Mouse (Mus musculus) gastrocnemius, postnatal 14 days (tissue): ENCODE results near the gene Arrdc1. TPM values are rescaled to one million over a fixed set of nuclear protein-coding genes. Genes with fewer than 3 reads are reported as not detected.
A peak's percentile ranks its signal among the peaks of the same experiment; 100 is the strongest.
"Not testable (repeated sequence)": the region's sequence is repeated elsewhere in the genome, so short reads cannot be mapped to it uniquely, and the experiment has no call there.

Experiments used
- DNase-seq: peaks from one replicate; pipeline ENCODE4 v3.0.0; 2021; ENCODE audit warnings: mixed read lengths
- intact Hi-C: fragments of 180-260 bp; cut with DNase I; formaldehyde crosslinking; loops from one replicate; pipeline ENCODE4 v1.15.1; 2025; ENCODE audit warnings: low total_unique reads
- long read RNA-seq, 2 experiments: library from polyadenylated mRNA; stranded (forward); transcript quantifications; one replicate each; pipeline ENCODE4 v2.0.0; 2021
- total RNA-seq, 2 experiments: library from RNA; stranded (reverse); gene quantifications; 2 replicates each; pipeline ENCODE4 v1.2.3; 2021

Arrdc1 gene
- total RNA-seq: 1 to 10 TPM; 5.4 to 5.7 TPM
- long read RNA-seq, experiment 1, transcript Arrdc1-201 (8 exons, 1,666 nt): major isoform, 6 of 9 reads
- long read RNA-seq, experiment 1, partial matches to known transcripts: 0 of 9 reads
- long read RNA-seq, experiment 1, other reads (novel, unspliced or antisense): 3 of 9 reads
- long read RNA-seq, experiment 2, partial matches to known transcripts: 0 of 7 reads
- long read RNA-seq, experiment 2, other reads (novel, unspliced or antisense): 4 of 7 reads

DNA sequence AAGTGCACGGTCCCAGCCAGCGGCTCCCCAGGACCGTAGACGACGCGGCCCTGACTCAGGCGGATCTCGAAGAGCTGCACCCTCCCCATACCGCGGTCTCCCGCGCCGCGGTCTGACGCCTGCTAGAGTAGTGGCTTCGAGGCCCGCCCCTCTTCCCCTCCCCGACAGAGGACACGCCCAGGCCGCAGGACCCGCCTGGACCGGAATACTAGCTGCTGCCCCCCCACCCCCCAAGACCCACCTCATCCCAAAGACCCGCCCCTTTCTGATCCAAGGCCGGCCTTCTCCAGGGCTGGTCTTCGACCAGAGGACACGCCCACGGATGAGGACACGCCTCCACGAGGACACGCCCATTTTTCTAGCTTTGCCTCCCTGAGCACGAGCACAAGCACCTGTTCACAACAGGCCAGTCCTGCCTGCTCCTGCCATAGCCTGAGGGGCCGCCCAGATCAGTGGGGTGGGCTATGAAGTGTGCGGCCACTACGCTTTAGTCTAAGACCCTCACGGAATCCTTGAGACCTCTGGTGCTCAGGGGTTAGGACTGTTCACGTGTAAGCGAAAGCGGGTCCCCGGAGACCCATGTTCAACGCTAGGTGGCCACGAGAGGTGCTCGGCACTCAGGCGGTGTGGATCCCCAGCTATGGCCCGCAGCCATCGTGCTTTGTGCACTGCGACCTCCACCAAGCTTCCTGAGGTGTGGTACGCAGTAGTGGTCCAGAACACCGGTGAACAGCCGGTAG, at the start of gene Arrdc1:
TSS of gene Arrdc1 (minus strand) at position 196 of the 740 bp plus-strand sequence.
- intact Hi-C loops: loop anchor here (10.0 kb wide), 1 partner anchor 80 kb away; no protein-coding TSS in a partner anchor

DNA sequence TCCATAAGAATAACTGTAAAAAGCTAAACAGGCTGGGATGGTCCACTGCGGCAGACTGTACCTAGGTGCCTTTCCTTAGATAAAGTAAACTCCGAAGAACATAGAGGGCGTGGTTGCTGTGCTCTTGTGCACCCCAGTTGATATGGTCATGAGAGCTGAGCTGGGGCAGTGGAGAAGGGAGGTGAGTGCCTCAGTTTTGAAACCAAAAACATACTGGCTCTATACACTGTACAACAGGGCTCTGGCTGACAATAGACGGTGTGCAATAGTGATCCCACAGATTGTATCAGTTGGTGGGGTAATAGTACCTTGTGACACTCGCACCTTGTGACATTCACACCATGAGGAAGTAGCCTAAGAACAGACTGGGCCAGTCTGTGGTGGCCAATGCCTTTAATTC, 41.9 kb upstream of the Arrdc1 start:
- intact Hi-C loops: no loop called here
- no peak for DNase-seq

More for the DNA sequence above, at the start of gene Arrdc1:
- peak; percentile 89 for DNase-seq

DNA sequence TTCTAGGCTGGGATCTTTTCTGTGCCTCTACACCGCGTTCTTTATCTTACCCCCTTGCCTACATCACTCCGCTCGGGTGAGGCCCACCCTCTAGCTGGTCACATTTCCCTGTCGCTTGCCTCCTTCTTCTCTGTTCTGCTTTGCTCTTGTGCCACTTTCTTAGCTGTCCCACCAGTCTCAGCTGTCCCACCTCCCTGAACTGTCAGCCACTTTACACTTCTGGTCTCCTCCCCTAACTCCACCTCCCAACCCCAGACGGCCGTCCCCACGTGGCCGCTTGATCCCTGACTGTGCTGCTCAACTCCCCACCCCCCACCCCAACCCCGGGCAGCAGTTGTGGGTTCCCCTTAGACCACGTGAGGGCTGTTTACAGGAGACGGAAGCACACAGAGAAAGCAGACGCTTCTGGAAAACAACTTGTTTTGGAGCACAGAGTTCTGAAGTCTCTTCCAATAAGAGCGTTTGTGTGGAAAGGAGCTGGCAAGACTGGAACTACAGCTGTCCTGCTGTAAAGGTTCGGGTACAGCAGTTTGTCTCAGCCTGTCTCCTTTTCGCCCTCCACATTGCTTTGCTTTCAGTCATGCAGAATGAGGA, 40.7 kb upstream of the Arrdc1 start, which contains the start of gene Pnpla7:
TSS of gene Pnpla7 (plus strand) at position 330 of the 594 bp plus-strand sequence.
- intact Hi-C loops: no loop called here
- peak; percentile 85 for DNase-seq

DNA sequence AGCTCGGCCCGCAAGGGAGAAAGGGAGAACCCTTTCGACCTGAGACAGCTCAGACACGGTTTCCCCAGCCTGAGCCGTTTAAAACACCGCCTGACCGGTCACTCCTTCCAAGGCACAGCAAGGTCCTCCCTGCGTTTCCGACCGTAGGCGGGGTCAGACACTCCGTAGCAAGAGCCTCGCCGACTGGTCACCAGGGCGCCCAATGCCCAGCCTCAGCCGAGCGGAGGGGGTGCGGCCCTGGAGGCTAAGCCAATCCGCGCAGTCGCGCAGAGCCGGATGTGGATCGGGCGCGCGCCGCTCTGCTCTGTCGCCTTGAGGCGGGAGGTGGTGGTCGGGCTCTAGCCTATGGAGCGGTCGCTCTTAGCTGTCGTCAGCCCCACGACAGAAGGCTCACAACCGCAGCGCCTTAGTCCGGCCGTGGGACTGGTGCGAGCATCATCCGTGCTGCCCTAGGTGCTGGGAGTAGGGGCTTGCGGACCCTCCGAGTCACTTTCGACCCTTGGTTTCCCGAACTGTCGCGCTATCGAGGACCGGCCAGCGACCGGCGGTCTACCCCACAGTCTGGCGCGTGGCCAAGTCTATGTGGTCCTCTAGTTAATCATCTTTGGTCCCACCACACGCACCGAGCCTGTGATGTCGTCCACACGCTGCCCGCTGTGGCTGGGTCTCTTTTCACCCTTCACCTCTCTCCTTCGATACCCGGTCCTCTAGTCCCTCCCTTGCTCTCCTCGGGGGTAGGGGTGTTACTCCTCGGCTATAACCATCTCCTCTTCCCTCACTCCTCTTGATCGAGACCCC, 40.1 kb upstream of the Arrdc1 start, which contains the start of gene Mrpl41:
TSS of gene Mrpl41 (minus strand) at position 193 of the 798 bp plus-strand sequence.
- peak; percentile 98 for DNase-seq
- intact Hi-C loops: no loop called here

DNA sequence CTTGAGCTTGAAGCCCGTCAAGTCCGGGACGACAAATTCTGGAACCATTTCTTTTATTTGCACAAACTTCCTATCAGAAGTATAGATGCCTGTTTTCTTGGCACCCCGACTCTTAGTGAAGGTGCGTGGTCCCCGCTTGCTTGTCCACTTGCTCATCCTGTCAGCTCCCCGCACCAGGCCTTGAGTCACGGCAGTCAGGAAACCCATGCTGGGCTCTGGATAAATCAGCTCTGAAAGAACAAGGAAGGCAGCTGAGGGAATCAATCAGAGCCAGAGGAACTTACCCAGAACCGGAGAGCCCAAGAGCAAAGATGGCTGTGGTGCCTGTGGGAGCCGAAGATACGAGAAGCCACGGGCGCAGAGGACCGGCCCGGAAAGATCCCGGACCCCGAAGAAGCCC, 39.4 kb upstream of the Arrdc1 start:
- DNase-seq, intact Hi-C loops: not testable (repeated sequence)

DNA sequence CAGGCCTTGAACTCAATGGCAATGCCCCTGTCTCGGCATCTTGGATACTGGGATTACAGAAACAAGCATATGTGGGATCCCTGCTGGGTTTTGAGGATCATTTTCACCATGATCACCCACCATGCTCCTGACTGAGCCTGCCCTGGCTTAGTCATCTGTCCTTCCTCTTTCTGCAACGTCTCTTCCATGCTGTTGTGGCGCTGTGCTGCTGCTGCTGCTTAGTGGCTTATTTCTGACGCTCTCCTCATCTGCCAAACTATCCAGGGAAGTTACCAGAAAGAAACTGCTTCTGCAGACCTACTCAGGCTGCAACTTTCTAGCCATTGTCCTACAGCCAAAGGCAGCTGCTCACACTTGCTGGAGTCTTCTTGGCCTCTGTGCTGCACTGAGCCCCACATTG, 35.3 kb upstream of the Arrdc1 start:
- intact Hi-C loops: no loop called here
- DNase-seq: no peak

DNA sequence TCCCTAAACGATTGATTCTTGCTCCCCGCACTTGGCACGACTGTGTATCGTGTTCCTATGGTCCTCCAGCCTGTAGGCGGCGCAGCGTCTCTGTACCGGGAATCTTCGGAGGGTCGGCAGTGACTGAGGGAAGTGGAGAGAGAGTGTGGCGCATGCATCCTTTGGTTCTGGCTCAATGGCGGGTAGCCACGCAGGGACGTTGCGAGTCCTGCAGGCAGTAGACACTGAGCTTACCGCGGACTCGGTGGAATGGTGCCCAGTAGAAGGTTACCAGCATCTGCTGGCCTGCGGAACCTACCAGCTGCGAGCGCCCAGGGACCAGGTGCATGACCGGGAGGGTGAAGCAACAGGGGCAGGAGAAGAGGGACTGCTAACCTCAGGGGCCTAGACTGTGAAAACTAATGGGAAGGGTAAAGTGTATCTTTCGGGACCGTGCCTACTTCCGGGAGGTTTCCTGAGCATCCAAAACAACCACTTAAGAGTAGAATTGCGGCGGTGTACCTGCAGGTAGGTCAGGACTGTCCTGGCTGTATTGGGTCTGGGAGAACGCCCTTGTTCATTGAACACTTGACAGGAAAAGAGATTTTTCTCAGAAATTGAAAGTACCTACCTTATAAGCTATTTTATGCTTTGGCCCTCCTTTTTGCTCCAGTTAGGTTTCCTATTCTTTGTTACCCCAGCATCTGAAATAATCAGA, 27.4 kb upstream of the Arrdc1 start, which contains the start of gene Dph7:
TSS of gene Dph7 (plus strand) at position 97 of the 697 bp plus-strand sequence.
- intact Hi-C loops: loop anchor here (5.0 kb wide), 1 partner anchor 35 kb away; no protein-coding TSS in a partner anchor
- DNase-seq: peak; percentile 85

DNA sequence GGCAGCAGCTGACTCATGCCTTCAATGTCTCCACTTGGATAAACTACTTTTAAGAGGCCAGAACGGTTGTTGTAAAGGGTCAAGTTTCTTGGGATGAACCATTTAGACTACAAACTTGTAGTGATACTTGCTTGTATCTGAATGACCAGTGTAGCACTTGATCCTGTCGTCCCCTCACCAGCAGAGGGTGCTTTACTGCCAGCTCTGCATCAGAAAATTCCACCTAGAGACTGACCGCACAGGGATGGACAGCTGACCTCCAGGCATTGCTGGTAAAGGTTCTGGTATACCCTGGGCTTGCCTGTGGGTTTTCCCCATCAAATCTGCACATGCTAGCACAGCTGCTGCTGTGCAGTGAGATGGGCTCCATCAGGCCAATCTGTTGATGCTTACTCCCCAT, 25.9 kb upstream of the Arrdc1 start:
- no peak for DNase-seq
- intact Hi-C loops: loop anchor here (5.0 kb wide), 1 partner anchor 36 kb away; no protein-coding TSS in a partner anchor

DNA sequence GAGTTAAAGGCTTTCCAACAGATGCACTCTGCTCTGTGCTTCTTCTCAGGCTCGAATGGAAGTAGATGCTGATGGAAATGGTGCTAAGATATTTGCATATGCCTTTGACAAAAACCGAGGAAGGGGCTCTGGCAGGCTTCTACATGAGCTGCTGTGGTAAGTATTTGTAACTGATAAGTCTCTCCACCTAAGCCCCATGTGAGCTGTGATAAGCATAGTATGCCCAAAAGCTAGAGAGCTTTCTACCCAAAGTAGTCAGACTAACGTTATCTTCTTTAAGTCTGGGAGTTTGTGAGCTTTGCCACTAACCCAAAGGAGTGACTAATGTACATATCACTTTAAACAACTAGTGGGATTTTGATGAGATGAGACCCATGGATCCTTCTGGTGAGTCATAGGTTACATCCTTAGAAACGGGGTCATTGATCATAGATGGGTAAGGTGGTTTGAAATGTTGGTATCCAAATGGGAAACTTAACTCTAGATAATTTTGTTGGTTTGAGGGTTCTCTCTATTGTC, 17.5 kb upstream of the Arrdc1 start:
- DNase-seq: no peak
- intact Hi-C loops: no loop called here

DNA sequence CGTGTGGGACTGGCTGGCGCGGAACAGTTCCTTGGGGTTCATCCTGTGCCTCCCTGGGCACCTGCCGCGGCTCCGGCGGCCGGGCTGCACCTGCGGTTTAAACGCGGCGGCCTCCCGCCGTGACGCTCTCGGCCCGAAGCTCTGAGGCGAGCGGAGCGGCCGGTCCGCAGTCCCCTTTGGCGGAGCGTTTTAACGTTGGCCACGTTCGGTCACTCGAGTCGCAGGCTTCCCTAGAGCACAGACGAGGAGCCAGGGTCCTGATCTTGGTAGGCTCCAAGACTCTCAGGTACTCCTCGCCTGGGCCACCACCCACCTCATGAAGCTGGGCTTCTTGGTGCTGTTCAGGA, 15.1 kb upstream of the Arrdc1 start:
- intact Hi-C loops: no loop called here
- DNase-seq: no peak

DNA sequence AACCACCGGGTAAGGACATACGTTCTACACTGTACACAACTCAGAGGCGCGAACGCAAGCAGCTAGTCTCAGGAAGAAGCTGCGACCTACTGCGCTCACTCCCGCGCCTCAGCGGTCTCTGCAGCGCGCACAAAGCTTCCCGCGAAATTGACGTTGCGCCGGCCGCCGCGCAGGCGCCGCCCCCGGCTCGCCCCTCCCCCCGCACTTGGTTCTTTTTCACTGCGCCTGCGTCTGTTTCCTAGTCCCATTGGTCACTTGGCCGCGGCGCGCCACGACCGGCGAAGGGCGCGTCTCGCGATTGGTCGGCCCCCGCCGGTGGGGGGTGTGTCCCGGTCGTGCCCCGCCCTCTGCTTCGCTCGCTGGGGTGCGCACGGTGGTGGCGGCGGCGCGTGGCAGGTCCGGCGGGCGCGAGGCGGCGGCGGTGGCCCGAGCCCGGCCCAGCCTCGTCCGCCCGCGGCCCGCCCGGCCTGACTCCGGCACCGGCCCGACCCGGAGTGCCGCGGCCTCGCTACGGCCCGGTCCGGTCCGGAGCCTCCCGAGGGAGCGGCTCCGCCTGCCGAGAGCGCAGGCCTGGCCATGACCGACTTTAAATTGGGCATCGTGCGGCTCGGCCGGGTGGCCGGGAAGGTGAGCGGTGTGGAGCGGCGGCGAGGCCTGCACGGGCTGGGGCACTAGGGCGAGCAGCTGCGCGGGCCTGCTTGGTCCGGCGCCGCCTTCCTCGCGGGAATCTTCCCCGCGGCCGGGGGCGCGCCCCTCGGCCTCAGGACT, 14.6 kb upstream of the Arrdc1 start, which contains the start of gene Zmynd19:
TSS of gene Zmynd19 (plus strand) at position 372 of the 768 bp plus-strand sequence.
- DNase-seq: peak; percentile 98
- intact Hi-C loops: no loop called here

DNA sequence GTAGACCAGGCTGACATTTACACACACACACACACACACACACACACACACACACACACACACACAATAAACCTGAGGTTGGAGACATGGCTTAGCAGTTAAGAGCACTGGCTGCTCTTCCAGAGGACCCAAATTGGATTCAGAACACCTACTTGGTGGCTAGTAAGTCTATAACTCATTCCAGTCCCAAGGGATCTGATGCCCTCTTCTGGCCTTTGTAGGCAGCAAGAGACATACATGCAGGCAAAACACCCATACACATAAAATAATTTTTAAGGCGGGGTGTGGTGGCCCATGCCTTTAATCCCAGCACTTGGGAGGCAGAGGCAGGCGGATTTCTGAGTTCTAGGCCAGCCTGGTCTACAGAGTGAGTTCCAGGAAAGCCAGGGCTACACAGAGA, 9.3 kb upstream of the Arrdc1 start:
- intact Hi-C loops, DNase-seq: not testable (repeated sequence)

DNA sequence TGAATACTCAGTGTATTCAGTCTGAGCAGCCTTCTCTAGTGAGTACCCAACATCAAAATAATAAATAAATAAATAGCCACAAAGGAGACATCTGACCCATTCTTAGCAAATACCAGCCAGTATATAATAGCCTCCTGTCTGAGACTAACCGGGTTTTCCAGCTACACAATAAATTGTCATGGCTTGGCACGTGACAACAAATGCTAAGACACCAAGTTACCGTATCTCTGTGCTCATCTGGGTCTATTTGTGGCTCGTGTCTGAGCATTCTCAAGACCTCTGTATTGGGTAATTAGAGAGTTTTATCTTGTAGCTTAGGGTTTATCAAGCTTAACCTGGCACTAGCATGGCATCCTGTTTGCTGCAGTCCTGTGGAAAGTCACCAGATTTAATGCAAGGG, 7.0 kb upstream of the Arrdc1 start:
- intact Hi-C loops: no loop called here
- DNase-seq: no peak

DNA sequence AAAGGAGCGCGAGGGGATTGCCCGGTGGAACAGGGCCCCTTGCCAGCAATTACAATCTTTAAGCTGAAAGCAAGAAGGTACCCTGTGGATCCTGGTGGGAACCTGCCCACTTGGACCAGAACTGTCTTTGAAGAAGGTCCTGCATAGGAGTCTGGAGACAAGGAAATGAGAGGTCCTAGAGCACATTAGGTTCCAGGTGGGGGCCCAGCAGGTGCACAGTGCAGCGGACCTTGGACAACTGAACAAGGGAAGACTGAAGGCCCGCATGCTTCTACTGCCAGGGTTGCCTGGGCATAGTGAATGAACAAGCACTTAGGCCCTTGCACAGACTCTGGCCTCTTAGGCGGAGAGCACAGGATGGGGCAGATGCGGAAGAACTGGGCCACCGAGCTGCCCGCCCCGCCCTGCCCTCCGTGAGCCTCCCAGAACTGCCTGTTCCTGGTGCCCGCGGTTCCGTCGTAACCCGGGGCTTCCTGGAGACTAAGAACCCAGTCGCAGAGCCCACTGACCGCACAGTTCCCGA, 550 bp downstream of the Arrdc1 start:
- intact Hi-C loops: loop anchor here (10.0 kb wide), 1 partner anchor 80 kb away; no protein-coding TSS in a partner anchor
- no peak for DNase-seq

DNA sequence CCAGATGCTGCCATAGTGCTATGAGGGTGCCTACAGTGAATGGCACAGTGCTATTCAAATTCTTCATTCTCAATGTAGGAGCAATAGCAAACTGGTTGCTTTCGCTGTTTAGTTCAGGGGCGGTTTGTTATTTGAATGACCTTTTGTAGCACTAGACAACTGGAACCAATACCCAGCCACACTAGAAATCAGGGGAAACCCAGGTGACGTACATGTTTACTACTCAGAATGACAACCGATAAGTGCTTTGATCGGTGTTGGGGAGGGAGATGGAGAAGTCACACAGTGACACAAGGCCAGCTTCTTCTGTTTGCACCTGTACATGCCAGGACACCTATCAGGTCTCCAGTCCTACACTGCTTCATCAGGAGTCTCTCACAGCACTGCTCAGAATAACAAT, 5.5 kb downstream of the Arrdc1 start:
- no peak for DNase-seq
- intact Hi-C loops: no loop called here

DNA sequence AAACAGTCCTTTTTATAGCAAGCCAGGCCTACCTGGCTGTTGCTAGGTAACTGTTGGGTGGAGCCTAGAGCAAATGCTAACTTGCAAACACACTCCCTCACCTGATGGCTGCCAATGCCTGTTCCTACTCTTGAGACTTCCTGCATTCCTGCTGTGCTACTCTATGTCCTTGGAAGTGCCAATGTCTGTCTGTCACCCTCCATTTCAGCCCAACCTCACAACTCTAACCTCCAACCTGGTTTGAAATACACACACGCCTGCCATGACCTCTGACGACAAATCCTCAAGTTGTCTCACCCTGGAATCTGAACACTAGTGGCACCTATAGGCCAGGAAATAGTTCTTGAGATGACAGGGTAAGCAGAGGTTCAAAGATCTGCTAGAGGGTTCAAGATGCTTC, 5.9 kb downstream of the Arrdc1 start:
- intact Hi-C loops: no loop called here
- DNase-seq: no peak

DNA sequence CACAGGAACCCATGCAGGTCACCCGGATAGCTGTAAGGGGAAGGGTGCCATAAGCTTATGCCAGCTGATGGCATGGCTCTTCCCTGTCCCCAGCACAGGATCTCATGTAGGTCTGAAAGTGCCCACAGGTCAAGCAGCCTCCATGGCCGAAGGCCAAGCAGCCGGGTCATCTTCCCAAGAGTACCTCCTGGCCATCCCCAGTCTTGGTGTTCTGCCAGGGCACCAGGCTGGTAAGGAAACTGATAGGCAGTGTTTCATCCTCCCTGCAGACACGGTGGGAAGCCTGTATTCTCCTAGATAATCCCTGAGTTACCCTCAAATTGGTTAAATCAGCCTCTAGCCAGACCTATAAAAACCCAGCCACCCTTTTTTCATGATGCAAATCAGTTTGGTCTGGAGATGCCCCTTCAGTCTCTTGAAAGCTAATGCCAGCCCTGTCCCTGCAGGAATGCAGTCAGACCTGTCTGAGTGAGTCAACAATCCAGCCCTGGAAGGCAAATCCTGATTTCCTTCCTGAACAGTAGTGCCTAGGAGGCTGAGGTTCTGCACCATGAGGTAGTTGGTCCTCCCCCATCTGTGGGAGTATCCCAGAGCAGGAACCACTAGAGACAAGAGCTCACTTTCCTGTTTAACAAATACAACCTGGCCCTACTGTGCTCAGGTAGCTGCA, 7.1 kb downstream of the Arrdc1 start:
- intact Hi-C loops: no loop called here

More for the DNA sequence above, 7.1 kb downstream of the Arrdc1 start:
- peak; percentile 62 for DNase-seq
